Mouse (Mus musculus) forebrain, postnatal 0 days (tissue): Measurements from ENCODE around the gene Mettl16. TPM values are rescaled to one million over a fixed set of nuclear protein-coding genes. Genes with fewer than 3 reads are reported as not detected.
A peak's percentile ranks its signal among the peaks of the same experiment; 100 is the strongest.

Experiments
- ATAC-seq: fragments of 200-750 bp; cut with Nextera tagmentation; 2 replicates; pipeline ENCODE4 v1.8.0; 2017; ENCODE audit warnings: mild to moderate bottlenecking, moderate library complexity
- DNase-seq: peaks from one replicate; pipeline ENCODE4 v3.0.0-alpha.2; 2015
- H3K27ac ChIP-seq: fragments of 300-500 bp; sonication (generic); 2 replicates; pipeline ENCODE4 v1.5.1; 2014; ENCODE audit warnings: low read depth, mild to moderate bottlenecking, antibody characterized with exemption, low read length, moderate library complexity, mixed read lengths
- H3K27me3 ChIP-seq: fragments of 300-500 bp; sonication (generic); 2 replicates; pipeline ENCODE4 v1.6.1; 2014; ENCODE audit warnings: mild to moderate bottlenecking, low read length, mixed read lengths; ENCODE audit not compliant: insufficient read depth
- H3K36me3 ChIP-seq: fragments of 300-500 bp; sonication (generic); 2 replicates; pipeline ENCODE4 v1.6.1; 2014; ENCODE audit warnings: mild to moderate bottlenecking, moderate library complexity; ENCODE audit not compliant: insufficient read depth
- H3K4me1 ChIP-seq: fragments of 300-500 bp; sonication (generic); 2 replicates; pipeline ENCODE4 v1.6.1; 2014; ENCODE audit warnings: antibody characterized with exemption; ENCODE audit not compliant: insufficient read depth
- H3K4me2 ChIP-seq: fragments of 300-500 bp; sonication (generic); 2 replicates; pipeline ENCODE4 v1.6.1; 2014; ENCODE audit warnings: low read depth, mild to moderate bottlenecking, moderate library complexity
- H3K4me3 ChIP-seq: fragments of 300-500 bp; sonication (generic); 2 replicates; pipeline ENCODE4 v1.5.1; 2014; ENCODE audit warnings: low read depth, low read length, mixed read lengths
- H3K9ac ChIP-seq: fragments of 300-500 bp; sonication (generic); 2 replicates; pipeline ENCODE4 v1.6.1; 2014; ENCODE audit warnings: mild to moderate bottlenecking
- H3K9me3 ChIP-seq: fragments of 300-500 bp; sonication (generic); 2 replicates; pipeline ENCODE4 v1.6.1; 2016; ENCODE audit warnings: low read length
- CTCF ChIP-seq: sonication (generic); IDR thresholded peaks from 2 replicates; pipeline ENCODE4 v1.5.1; 2016; ENCODE audit warnings: antibody characterized with exemption, control low read depth, low read depth
- WGBS: fragments of 180-500 bp; shearing (Covaris S2); extraction: QIAGEN DNeasy Blood & Tissue Kit; methylation state at CpG from one replicate; pipeline ENCODE4 v1.1.7; 2014; 5-methylcytosine and 5-hydroxymethylcytosine counted together
- polyA plus RNA-seq: library from polyadenylated mRNA; unstranded; fragments of >200 nt; fragmentation: Nextera tagmentation; extraction: Ambion mirVana; gene quantifications from 2 replicates; pipeline ENCODE4 v1.2.1, GENCODE M21; 2015
- total RNA-seq: library from RNA; depleted of rRNA; stranded (reverse); fragments of >200 nt; gene quantifications from 2 replicates; pipeline ENCODE4 v1.2.3, GENCODE M21; 2014

Mettl16 gene
- total and polyA plus RNA-seq, 2 experiments from 2014 or later: 18.7 to 22.0 TPM

GRCm38 (mm10) chr11:74840739-74841138, 70.1 kb downstream of the Mettl16 start:
- no peaks in the 10 kb centered on the region for H3K4me1 ChIP-seq
- WGBS: 92% methylated on average over 8 of the region's 8 CpGs
- H3K9ac ChIP-seq: no peak overlapping the region
- DNase-seq: no peak
- no peaks in the 10 kb centered on the region for H3K9me3 ChIP-seq
- no peaks in the 10 kb centered on the region for H3K27me3 ChIP-seq
- H3K4me3 ChIP-seq: no peak overlapping the region
- H3K27ac ChIP-seq: no peak overlapping the region
- peaks cover 42% of the 10 kb centered on the region for H3K36me3 ChIP-seq
- no peak overlapping the region for H3K4me2 ChIP-seq
- TF ChIP-seq CTCF: no peak
- no peak for ATAC-seq

GRCm38 (mm10) chr11:74841366-74841765, 70.7 kb downstream of the Mettl16 start:
- TF ChIP-seq CTCF: no peak
- Histone ChIP-seq H3K4me1 (no peaks in the 10 kb centered on the region), H3K27me3 (no peaks in the 10 kb centered on the region), H3K9me3 (no peaks in the 10 kb centered on the region), H3K36me3 (peaks cover 46% of the 10 kb centered on the region), H3K4me3 (no peak overlapping the region), H3K4me2 (no peak overlapping the region), H3K9ac (no peak overlapping the region), H3K27ac (no peak overlapping the region)
- DNase-seq (no peak), ATAC-seq (no peak)
- 81% methylated on average over 9 of the region's 9 CpGs for WGBS

GRCm38 (mm10) chr11:74842045-74842444, 71.4 kb downstream of the Mettl16 start:
- no peak for DNase-seq
- no peak for ATAC-seq

GRCm38 (mm10) chr11:74842656-74843434, 72.2 kb downstream of the Mettl16 start:
- Histone ChIP-seq H3K4me2 (no peak overlapping the region), H3K36me3 (peaks cover 39% of the 10 kb centered on the region), H3K4me1 (no peaks in the 10 kb centered on the region), H3K9ac (no peak overlapping the region), H3K4me3 (no peak overlapping the region), H3K9me3 (no peaks in the 10 kb centered on the region), H3K27me3 (no peaks in the 10 kb centered on the region), H3K27ac (no peak overlapping the region)
- DNase-seq (no peak), ATAC-seq (no peak)
- TF ChIP-seq CTCF: no peak
- WGBS: 84% methylated on average over 22 of the region's 22 CpGs

More at GRCm38 (mm10) chr11:74842045-74842444, 71.4 kb downstream of the Mettl16 start:
- Histone ChIP-seq H3K27ac (no peak overlapping the region), H3K4me3 (no peak overlapping the region), H3K9ac (no peak overlapping the region), H3K4me2 (no peak overlapping the region), H3K9me3 (no peaks in the 10 kb centered on the region), H3K27me3 (no peaks in the 10 kb centered on the region), H3K36me3 (peaks cover 42% of the 10 kb centered on the region), H3K4me1 (no peaks in the 10 kb centered on the region)
- no peak for TF ChIP-seq CTCF
- WGBS: 85% methylated on average over 13 of the region's 13 CpGs

- TF ChIP-seq CTCF: no peak
- 68% methylated on average over 2 of the region's 2 CpGs for WGBS
- H3K27me3 ChIP-seq: no peaks in the 10 kb centered on the region
- H3K9ac ChIP-seq: no peak overlapping the region
- DNase-seq (no peak), ATAC-seq (no peak)
- H3K4me2 ChIP-seq: no peak overlapping the region
- no peak overlapping the region; the same call in 1 of the 2 replicates for H3K27ac ChIP-seq
- H3K4me1 ChIP-seq: no peaks in the 10 kb centered on the region
- no peaks in the 10 kb centered on the region for H3K9me3 ChIP-seq
- H3K36me3 ChIP-seq: peaks cover 39% of the 10 kb centered on the region
- no peak overlapping the region for H3K4me3 ChIP-seq
These were observed 72.7 kb downstream of the Mettl16 start for GRCm38 (mm10) chr11:74843435-74843714.

GRCm38 (mm10) chr11:74843761-74844160, 73.1 kb downstream of the Mettl16 start:
- WGBS: 66% methylated on average over 5 of the region's 5 CpGs
- DNase-seq (no peak), ATAC-seq (no peak)
- no peak overlapping the region for H3K9ac ChIP-seq
- H3K4me1 ChIP-seq: no peaks in the 10 kb centered on the region
- H3K4me2 ChIP-seq: no peak overlapping the region
- TF ChIP-seq CTCF: no peak
- no peaks in the 10 kb centered on the region for H3K9me3 ChIP-seq
- no peak overlapping the region; the same call in 1 of the 2 replicates for H3K27ac ChIP-seq
- H3K36me3 ChIP-seq: peaks cover 39% of the 10 kb centered on the region
- no peaks in the 10 kb centered on the region for H3K27me3 ChIP-seq
- H3K4me3 ChIP-seq: no peak overlapping the region

- WGBS: 50% methylated on average over 3 of the region's 3 CpGs
- H3K4me2 ChIP-seq: no peak overlapping the region
- no peak overlapping the region for H3K9ac ChIP-seq
- DNase-seq: peak; percentile 25
- H3K36me3 ChIP-seq: peaks cover 45% of the 10 kb centered on the region
- H3K27ac ChIP-seq: no peak overlapping the region
- TF ChIP-seq CTCF: peak; percentile 61
- no peaks in the 10 kb centered on the region for H3K9me3 ChIP-seq
- H3K4me1 ChIP-seq: no peaks in the 10 kb centered on the region
- H3K4me3 ChIP-seq: no peak overlapping the region
- ATAC-seq: no peak
- no peaks in the 10 kb centered on the region for H3K27me3 ChIP-seq
These were observed 75.2 kb downstream of the Mettl16 start for GRCm38 (mm10) chr11:74845784-74846183.
